Mouse (Mus musculus) thymus, adult 2 months (tissue): ENCODE measurements around the gene Lrrfip1.

ENCODE experiments used
- CTCF ChIP-seq: fragments of 200-500 bp; IDR thresholded peaks from 2 replicates; pipeline ENCODE4 v1.5.1; 2012; ENCODE audit warnings: mild to moderate bottlenecking, control low read depth, low read length, moderate library complexity, borderline replicate concordance; ENCODE audit not compliant: control insufficient read depth, poor library complexity, insufficient read depth; ENCODE audit errors: extremely low read depth
- POLR2A ChIP-seq: fragments of 200-500 bp; IDR thresholded peaks from 2 replicates; pipeline ENCODE4 v1.6.1; 2012; ENCODE audit warnings: mild to moderate bottlenecking, low read length, control low read depth, moderate library complexity; ENCODE audit not compliant: control insufficient read depth, poor library complexity, insufficient read depth; ENCODE audit errors: extremely low read depth

- no peak for TF ChIP-seq CTCF
- no peak for TF ChIP-seq POLR2A
Measured at GRCm38 (mm10) chr1:91097283-91097834, 98.8 kb downstream of the Lrrfip1 start.
